Mouse (Mus musculus): ENCODE measurements around the gene Uvrag. TPM values are rescaled to one million over a fixed set of nuclear protein-coding genes. Genes with fewer than 3 reads are reported as not detected.

The Uvrag gene
- polyA plus RNA-seq, 1 experiment: 16.8 TPM

GRCm38 (mm10) chr7:98907476-98907875 lies 233.5 kb downstream of the Uvrag start:
- no peak for DNase-seq (ENCODE audit: extremely low spot score in 1 of 2, low spot score in 1 of 2)

- peak in 1 of 2 experiments; percentile 26 for DNase-seq (ENCODE audit: extremely low spot score in 1 of 2, low spot score in 1 of 2)
Observed at GRCm38 (mm10) chr7:98904659-98905362, 236.1 kb downstream of the Uvrag start.

DNA sequence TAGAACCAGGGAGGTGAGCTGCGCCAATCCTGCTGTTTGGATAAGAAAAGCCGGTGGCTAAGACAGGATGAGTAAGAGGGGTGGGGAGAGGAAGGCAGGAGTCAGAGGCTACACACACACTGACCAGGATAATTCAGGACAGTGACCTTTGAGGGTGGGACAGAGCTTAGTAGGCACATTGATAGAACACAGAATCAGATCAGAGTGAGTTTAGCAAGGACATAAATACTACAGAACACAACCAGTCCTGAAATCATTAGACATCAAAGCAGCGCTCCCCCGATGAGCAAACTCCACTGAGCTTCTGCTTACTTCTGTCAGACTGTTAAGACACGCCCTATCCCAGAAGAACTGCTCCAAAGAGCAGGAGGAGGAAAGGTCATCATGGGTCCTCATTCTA lies 237.1 kb downstream of the Uvrag start:
- no peak for DNase-seq (ENCODE audit: extremely low spot score in 1 of 2, low spot score in 1 of 2)

GRCm38 (mm10) chr7:98901120-98901519 lies 239.8 kb downstream of the Uvrag start:
- no peak for DNase-seq (ENCODE audit: extremely low spot score in 1 of 2, low spot score in 1 of 2)

DNA sequence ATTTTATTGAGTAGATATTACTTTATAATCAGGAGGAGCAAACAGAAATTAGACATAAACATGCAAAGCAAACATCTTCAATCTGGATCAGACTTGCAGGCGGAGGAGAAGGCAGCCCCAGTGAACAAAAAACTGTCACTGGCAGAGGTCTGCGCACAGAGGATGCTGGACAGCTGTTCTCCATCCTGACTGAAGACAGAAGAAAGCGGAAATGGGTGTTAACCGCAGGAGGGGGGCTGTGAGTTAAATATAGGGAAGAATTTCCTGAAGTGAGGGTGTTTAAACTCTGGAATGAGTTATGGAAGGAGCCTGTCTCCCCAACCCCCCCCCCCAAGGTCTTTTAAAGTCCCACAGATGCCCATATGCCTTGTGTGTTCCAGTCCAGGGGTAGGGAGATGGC lies 241.1 kb downstream of the Uvrag start:
- no peak for DNase-seq (ENCODE audit: extremely low spot score in 1 of 2, low spot score in 1 of 2)

- DNase-seq (ENCODE audit: extremely low spot score in 1 of 2, low spot score in 1 of 2): peak in 1 of 2 experiments; percentile 56
Observed at GRCm38 (mm10) chr7:98897323-98897722, 243.6 kb downstream of the Uvrag start.

DNA sequence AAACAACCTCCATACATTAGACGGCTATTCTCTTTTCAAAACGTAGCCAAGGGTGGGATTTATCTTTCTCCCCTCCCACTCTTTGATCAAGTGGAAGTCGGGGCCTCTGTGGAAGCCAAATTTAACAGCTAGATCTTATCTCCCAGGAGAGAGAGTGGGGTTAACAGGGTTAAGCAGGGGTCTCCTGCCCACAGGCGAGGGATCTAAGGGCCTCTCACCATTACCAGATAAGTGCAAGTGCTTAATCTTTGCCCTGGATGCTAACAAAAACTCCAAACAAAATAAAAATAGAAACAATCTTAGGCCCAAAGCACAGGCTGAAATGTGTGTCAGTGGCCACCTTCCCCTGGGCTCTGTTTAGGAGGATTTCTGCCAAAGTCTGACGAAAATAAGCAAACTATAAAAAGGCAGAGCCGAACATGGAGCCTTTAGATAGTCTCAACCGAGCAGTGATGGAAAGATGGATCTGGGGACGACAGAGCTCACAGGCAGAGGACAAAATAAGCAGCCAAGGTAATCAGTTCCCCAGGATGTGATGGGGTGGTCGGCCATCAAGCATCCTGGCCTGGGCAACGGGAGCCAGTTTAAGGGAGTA lies 245.3 kb downstream of the Uvrag start:
- peak in 1 of 2 experiments; percentile 19 for DNase-seq (ENCODE audit: extremely low spot score in 1 of 2, low spot score in 1 of 2)

GRCm38 (mm10) chr7:98894768-98895167 lies 246.2 kb downstream of the Uvrag start:
- DNase-seq (ENCODE audit: extremely low spot score in 1 of 2, low spot score in 1 of 2): no peak

DNA sequence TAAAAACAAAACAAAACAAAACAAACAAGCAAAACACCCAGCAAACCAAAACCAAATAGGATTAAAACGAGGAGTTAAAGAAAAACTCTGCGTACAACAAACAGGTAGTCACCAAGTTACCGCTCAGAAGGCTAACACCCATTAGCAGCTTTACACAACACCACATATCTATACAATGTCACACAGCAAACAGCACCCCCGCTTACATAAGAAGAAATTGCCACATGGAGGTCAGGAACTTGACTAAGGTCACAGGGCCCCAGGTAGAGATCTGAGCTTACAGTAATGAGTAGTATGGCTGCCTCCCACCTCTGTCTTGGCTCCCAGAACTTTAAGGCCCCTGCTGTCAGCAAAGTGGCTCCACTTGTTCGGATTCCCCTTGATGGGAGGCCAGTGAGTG lies 246.6 kb downstream of the Uvrag start:
- no peak for DNase-seq (ENCODE audit: extremely low spot score in 1 of 2, low spot score in 1 of 2)

DNA sequence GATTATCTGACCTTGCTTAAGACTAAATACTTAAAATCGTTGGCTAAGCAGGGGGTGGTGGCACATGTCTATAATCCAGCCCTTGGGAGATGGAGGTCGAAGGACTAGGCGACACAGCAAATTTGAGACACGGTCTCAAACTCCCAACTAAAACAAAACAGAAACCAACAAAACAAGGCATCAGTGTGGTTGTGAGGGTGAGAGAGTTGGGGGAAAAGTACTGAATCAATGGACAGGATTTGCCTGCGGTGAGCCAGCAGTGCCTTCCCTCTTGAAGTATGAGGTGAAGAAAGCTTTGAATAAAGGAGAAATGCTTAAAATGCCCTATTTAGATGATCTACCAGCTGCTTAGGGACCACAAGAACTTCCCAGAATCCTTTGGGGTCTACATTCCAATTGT lies 247.8 kb downstream of the Uvrag start:
- no peak for DNase-seq (ENCODE audit: extremely low spot score in 1 of 2, low spot score in 1 of 2)

DNA sequence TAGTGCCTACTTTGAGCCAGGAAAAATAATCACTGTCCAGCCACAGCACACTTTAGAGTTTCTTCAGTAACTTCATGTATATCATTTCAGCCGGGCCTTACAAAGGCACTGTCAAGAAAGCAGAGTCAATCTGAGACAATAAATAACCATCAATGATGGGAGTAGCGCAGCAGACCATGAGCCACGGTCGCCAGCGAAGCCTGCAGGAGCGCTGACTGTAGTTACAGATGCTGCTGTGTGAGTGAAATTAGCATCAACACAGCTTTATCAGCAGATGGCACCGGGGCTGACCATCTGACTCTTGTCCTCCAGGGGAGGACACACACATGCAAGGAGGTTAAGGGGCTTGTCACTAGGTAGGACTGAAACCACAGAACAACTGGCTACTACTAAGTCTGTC lies 251.7 kb downstream of the Uvrag start:
- no peak for DNase-seq (ENCODE audit: extremely low spot score in 1 of 2, low spot score in 1 of 2)

DNA sequence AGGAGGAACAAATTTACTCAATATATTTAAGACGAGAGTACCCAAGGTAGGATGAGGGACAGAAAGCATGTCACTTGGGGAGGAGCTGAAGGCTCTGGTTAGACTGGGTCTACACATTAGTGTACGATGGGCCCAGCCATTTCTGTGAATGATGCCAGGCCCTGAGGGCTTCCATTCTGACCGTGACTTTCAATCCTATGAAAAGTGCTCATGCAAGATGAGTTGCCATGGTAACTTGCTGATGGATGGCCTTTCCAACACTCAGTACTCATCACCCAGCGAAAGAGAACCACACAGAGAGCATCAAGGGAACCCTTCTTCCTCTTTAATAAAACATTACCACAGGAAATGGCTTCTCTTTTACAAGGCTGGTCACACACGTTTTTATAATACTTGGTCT lies 252.1 kb downstream of the Uvrag start:
- no peak for DNase-seq (ENCODE audit: extremely low spot score in 1 of 2, low spot score in 1 of 2)

GRCm38 (mm10) chr7:98887811-98888261 lies 253.1 kb downstream of the Uvrag start:
- DNase-seq (ENCODE audit: extremely low spot score in 1 of 2, low spot score in 1 of 2): no peak

GRCm38 (mm10) chr7:98881887-98882286 lies 259.1 kb downstream of the Uvrag start:
- DNase-seq (ENCODE audit: extremely low spot score in 1 of 2, low spot score in 1 of 2): peak in 1 of 2 experiments; percentile 34

- DNase-seq (ENCODE audit: extremely low spot score in 1 of 2, low spot score in 1 of 2): no peak
Observed at GRCm38 (mm10) chr7:98879176-98879575, 261.8 kb downstream of the Uvrag start.

DNA sequence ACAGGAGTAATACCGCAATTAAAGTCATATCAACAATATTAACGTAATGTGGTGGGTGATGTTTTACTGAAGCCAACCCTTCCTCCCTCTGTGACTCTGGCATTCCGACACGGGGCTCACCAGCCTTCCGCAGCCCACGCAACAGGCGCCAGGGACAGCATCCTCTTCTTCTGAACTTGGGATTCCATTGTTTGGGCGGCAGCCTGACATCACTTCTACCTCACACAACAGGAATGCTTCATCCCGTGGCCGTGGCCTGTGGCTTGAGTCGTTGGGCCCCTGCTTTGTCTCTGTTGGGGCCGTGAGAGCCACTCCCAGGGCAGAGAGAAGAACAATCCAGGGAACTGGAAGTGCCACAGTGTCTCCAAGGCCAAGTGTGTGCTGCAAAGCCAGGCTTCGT lies 264.8 kb downstream of the Uvrag start:
- no peak for DNase-seq (ENCODE audit: extremely low spot score in 1 of 2, low spot score in 1 of 2)

DNA sequence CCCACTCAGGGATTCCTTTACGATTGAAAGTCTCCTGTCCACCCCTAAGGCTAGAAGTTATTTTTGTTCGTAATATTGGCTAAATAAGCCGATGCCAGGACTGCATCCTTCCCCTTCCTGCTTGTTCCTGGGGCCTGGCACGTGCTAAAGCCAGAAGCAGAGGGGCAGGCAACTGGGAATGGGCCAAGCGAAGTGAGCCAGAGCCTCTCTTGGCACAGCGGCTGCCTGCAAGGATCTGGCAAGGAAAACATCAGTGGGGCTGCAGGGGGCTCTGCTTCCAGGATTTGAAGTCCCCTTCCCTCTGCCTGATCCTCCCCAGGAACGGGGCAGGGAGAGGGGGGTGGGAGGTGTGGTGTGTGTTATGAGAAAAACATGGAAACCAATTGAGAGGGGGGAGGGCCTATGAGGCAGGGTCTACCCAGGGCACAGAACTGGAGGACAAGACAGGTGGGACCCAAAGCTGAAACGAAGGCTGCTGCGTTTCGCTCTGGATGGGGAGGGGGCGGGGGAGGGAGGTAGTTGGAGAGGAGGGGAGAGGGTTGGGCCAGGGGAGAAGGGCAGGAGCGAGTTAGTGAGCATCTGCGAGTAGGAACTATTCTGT lies 265.5 kb downstream of the Uvrag start:
- DNase-seq (ENCODE audit: extremely low spot score in 1 of 2, low spot score in 1 of 2): no peak

DNA sequence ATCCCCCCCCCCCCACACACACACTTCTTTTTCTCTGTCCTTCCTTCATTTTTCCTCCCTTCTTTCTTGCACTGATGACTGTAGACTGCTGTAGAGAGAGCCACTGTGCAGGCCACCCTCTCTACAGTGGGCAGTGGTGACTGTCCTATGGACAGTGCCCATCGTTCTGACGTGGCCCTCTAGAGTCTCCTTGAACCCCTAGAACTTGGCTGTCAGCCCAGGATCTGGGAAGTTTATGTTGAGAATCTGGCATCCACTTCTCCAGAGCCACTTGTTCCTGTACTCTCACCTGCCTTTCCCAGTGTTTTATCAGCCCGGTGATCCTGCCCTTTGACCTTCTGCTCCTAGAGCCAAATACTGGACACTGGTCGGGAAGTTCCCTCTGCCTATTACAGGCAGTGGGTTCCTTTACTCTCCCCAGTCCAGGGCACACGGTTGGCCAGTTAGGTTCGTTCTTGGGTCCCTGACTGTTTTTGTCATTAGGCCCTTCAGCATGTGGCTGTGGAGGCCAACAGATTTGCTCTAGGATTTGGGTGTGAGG lies 266.5 kb downstream of the Uvrag start:
- no peak for DNase-seq (ENCODE audit: extremely low spot score in 1 of 2, low spot score in 1 of 2)

GRCm38 (mm10) chr7:98873316-98873715 lies 267.6 kb downstream of the Uvrag start:
- no peak for DNase-seq (ENCODE audit: extremely low spot score in 1 of 2, low spot score in 1 of 2)

DNA sequence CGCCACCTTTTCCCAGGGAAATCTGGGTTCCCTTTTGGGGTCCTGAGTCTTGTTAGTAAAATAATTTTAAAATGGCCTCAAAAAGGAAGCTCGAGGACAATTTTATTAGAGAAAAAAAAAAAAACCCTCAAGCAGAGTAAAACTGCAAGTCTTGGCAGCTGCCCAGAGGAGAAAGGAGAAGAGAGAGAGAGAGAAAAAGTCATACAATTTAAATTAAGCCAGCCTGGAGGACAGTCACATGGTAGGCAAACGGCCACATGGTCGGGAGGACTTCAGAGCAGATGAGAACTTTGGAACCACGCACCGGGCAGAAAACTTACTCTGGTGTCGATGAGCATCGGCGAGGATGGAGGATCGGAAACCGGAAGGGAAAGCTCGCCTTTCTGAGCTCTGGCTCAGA lies 269.1 kb downstream of the Uvrag start:
- DNase-seq (ENCODE audit: extremely low spot score in 1 of 2, low spot score in 1 of 2): no peak

DNA sequence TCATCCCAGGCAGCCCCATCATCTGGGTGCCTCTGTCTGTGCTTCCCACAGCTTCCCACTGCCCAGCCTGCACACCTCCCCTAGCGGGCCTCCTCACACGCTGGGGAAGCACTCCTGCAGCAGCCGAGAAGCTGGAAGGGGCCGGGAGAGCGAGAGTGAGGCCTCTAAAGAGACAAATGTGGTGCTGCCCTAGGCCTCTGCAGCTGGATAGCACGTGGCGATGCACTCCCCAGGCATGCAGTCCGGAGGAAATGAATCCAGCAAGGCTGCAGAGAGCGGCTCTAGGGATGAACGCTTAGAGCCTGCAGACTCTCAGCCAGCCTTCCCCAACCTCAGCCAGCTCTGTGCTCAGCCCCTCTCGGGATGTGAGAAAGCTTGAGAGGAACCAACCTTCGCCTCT lies 270.1 kb downstream of the Uvrag start:
- DNase-seq (ENCODE audit: extremely low spot score in 1 of 2, low spot score in 1 of 2): no peak

DNA sequence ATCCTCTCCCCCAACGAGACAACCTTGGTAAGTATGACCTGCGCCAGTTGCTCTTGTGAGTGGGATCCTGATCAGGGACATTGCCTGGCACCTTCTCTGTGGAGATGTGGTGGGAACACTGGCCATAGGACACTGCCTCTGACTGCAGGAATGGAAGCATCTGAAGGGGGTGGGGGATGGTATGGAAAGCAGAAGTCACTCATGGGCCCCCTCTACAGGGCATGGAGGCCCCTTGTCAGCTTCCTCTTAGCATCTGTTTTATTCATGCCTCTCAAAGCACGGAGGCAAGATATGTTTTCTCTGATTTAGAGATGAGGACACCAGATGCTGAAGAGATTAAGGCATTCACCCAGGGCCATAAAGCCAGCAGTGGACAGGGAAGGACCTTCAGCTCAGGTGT lies 271.9 kb downstream of the Uvrag start:
- DNase-seq (ENCODE audit: extremely low spot score in 1 of 2, low spot score in 1 of 2): no peak

All from frontal cortex, adult 2 months (tissue).